Comparison of ENCODE assay signal across 8 mouse cellular contexts in genomic region chr19:53311524-53312335, GRCm38 (mm10). TPM values are rescaled to one million over a fixed set of nuclear protein-coding genes. Genes with fewer than 3 reads are reported as not detected.
DNase-seq lines count a peak whose midpoint lies in the region; ATAC-seq and TF ChIP-seq lines count a peak whose summit lies in the region.

No protein-coding gene starts in this region.

- no peak for TF ChIP-seq EP300 in stomach, postnatal 0 days (optimal IDR thresholded peaks at IDR 0.05)

- H3K9ac ChIP-seq in forebrain, embryonic 14.5 days (ENCODE audit: low read length) = peak overlapping the region; percentile 82
- peak overlapping the region; percentile 80 for H3K9ac ChIP-seq in hindbrain, embryonic 12.5 days
- peak overlapping the region; percentile 94 for H3K9ac ChIP-seq in limb, embryonic 12.5 days (replicated peaks)
- peak overlapping the region; percentile 85 for H3K9ac ChIP-seq in midbrain, postnatal 0 days (replicated peaks; ENCODE audit: low read length, poor library complexity, severe bottlenecking)
- H3K9ac ChIP-seq in stomach, postnatal 0 days (ENCODE audit: low read length) = peak overlapping the region; percentile 95

- peak overlapping the region; percentile 93 for H3K4me2 ChIP-seq in forebrain, embryonic 14.5 days (ENCODE audit: low read length)
- H3K4me2 ChIP-seq in hindbrain, embryonic 12.5 days (replicated peaks) = peak overlapping the region; percentile 89
- peak overlapping the region; percentile 89 for H3K4me2 ChIP-seq in limb, embryonic 12.5 days
- H3K4me2 ChIP-seq in midbrain, postnatal 0 days (ENCODE audit: low read depth, low read length, poor library complexity, severe bottlenecking) = peak overlapping the region; percentile 97
- H3K4me2 ChIP-seq in stomach, postnatal 0 days (replicated peaks; ENCODE audit: low read depth) = peak overlapping the region; percentile 99

- WGBS in forebrain, embryonic 14.5 days = under 1% methylated on average over 37 of the region's 37 CpGs
- under 1% methylated on average over 37 of the region's 37 CpGs for WGBS in hindbrain, embryonic 12.5 days
- WGBS in limb, embryonic 12.5 days = under 1% methylated on average over 35 of the region's 37 CpGs
- under 1% methylated on average over 35 of the region's 37 CpGs for WGBS in midbrain, postnatal 0 days
- WGBS in stomach, postnatal 0 days = under 1% methylated on average over 37 of the region's 37 CpGs

- peak overlapping the region; percentile 74 for H3K27ac ChIP-seq in brown adipose tissue, adult 24 weeks (replicated peaks; ENCODE audit: low read depth, low read length)
- H3K27ac ChIP-seq in forebrain, embryonic 14.5 days (ENCODE audit: low read depth, low read length) = peak overlapping the region; percentile 99
- peak overlapping the region; percentile 97 for H3K27ac ChIP-seq in hindbrain, embryonic 12.5 days
- H3K27ac ChIP-seq in limb, embryonic 12.5 days = peak overlapping the region; percentile 98
- peak overlapping the region; percentile 96 for H3K27ac ChIP-seq in midbrain, postnatal 0 days (ENCODE audit: low read depth, low read length)
- peak overlapping the region; percentile 100 for H3K27ac ChIP-seq in stomach, postnatal 0 days (replicated peaks)

- no peak for ATAC-seq in forebrain, embryonic 14.5 days
- ATAC-seq in hindbrain, embryonic 12.5 days (ENCODE audit: low FRiP score) = no peak
- ATAC-seq in limb, embryonic 12.5 days (ENCODE audit: insufficient number of reproducible peaks, insufficient read depth, low FRiP score, low TSS enrichment, low read depth) = no peak
- ATAC-seq in midbrain, postnatal 0 days (ENCODE audit: low FRiP score) = no peak
- no peak for ATAC-seq in stomach, postnatal 0 days (ENCODE audit: low FRiP score, low TSS enrichment)

- no peaks in the 10 kb centered on the region for H3K36me3 ChIP-seq in forebrain, embryonic 14.5 days (ENCODE audit: control insufficient read depth, insufficient read depth, low read length)
- no peaks in the 10 kb centered on the region for H3K36me3 ChIP-seq in hindbrain, embryonic 12.5 days
- H3K36me3 ChIP-seq in limb, embryonic 12.5 days = no peaks in the 10 kb centered on the region
- H3K36me3 ChIP-seq in midbrain, postnatal 0 days (ENCODE audit: insufficient read depth, low read length) = no peaks in the 10 kb centered on the region
- no peaks in the 10 kb centered on the region for H3K36me3 ChIP-seq in stomach, postnatal 0 days (ENCODE audit: control insufficient read depth, insufficient read depth, low read length)

- peak; percentile 97 for DNase-seq in heart, adult 11 months
- no peak for DNase-seq in heart, postnatal 25 days (ENCODE audit: low spot score)
- DNase-seq in forebrain, embryonic 14.5 days (ENCODE audit: low spot score) = peak; percentile 65
- peak; percentile 45 for DNase-seq in midbrain, postnatal 0 days (ENCODE audit: low spot score)
- peak; percentile 62 for DNase-seq in stomach, postnatal 0 days (ENCODE audit: low spot score)

- H3K9me3 ChIP-seq in forebrain, embryonic 14.5 days (replicated peaks; ENCODE audit: control insufficient read depth, low read length) = no peaks in the 10 kb centered on the region
- no peaks in the 10 kb centered on the region for H3K9me3 ChIP-seq in hindbrain, embryonic 12.5 days (replicated peaks)
- H3K9me3 ChIP-seq in limb, embryonic 12.5 days = no peaks in the 10 kb centered on the region
- no peaks in the 10 kb centered on the region for H3K9me3 ChIP-seq in midbrain, postnatal 0 days (ENCODE audit: low read length)
- no peaks in the 10 kb centered on the region for H3K9me3 ChIP-seq in stomach, postnatal 0 days (ENCODE audit: control insufficient read depth, low read length)

- intact Hi-C loops in heart, postnatal 25 days (cut with DNase I) = loop anchor here (2.0 to 5.0 kb wide), 4 partner anchors 56 to 274 kb away; partner anchors contain the start of gene Add3

- no peak for TF ChIP-seq CTCF in midbrain, postnatal 0 days (IDR thresholded peaks at IDR 0.05)
- TF ChIP-seq CTCF in stomach, postnatal 0 days (IDR thresholded peaks at IDR 0.05; ENCODE audit: low read depth) = no peak

- H3K27me3 ChIP-seq in forebrain, embryonic 14.5 days (replicated peaks; ENCODE audit: control insufficient read depth, insufficient read depth, low read length) = no peaks in the 10 kb centered on the region
- no peaks in the 10 kb centered on the region for H3K27me3 ChIP-seq in hindbrain, embryonic 12.5 days
- no peaks in the 10 kb centered on the region for H3K27me3 ChIP-seq in limb, embryonic 12.5 days
- no peaks in the 10 kb centered on the region for H3K27me3 ChIP-seq in midbrain, postnatal 0 days (ENCODE audit: insufficient read depth, low read length)
- no peaks in the 10 kb centered on the region for H3K27me3 ChIP-seq in stomach, postnatal 0 days (ENCODE audit: control insufficient read depth, insufficient read depth, low read length)

- H3K4me1 ChIP-seq in brown adipose tissue, adult 24 weeks (ENCODE audit: control insufficient read depth, insufficient read depth, insufficient read length, low read length) = peaks cover 7% of the 10 kb centered on the region; the same call in 1 of the 2 replicates
- peaks cover 13% of the 10 kb centered on the region for H3K4me1 ChIP-seq in forebrain, embryonic 14.5 days (ENCODE audit: control insufficient read depth, insufficient read depth, low read length)
- peaks cover 34% of the 10 kb centered on the region for H3K4me1 ChIP-seq in hindbrain, embryonic 12.5 days
- H3K4me1 ChIP-seq in limb, embryonic 12.5 days (replicated peaks) = peaks cover 38% of the 10 kb centered on the region
- H3K4me1 ChIP-seq in midbrain, postnatal 0 days (ENCODE audit: insufficient read depth, low read length) = peaks cover 7% of the 10 kb centered on the region; the same call in 1 of the 2 replicates
- H3K4me1 ChIP-seq in stomach, postnatal 0 days (replicated peaks; ENCODE audit: control insufficient read depth, insufficient read depth) = peaks cover 6% of the 10 kb centered on the region; the same call in 1 of the 2 replicates

- peak overlapping the region; percentile 93 for H3K4me3 ChIP-seq in brown adipose tissue, adult 24 weeks (ENCODE audit: insufficient read depth, low read depth, low read length)
- H3K4me3 ChIP-seq in forebrain, embryonic 14.5 days (ENCODE audit: low read depth, low read length) = peak overlapping the region; percentile 99
- peak overlapping the region; percentile 95 for H3K4me3 ChIP-seq in hindbrain, embryonic 12.5 days
- peak overlapping the region; percentile 92 for H3K4me3 ChIP-seq in limb, embryonic 12.5 days (replicated peaks)
- peak overlapping the region; percentile 93 for H3K4me3 ChIP-seq in midbrain, postnatal 0 days (ENCODE audit: low read depth, low read length)
- H3K4me3 ChIP-seq in stomach, postnatal 0 days (ENCODE audit: low read depth, low read length) = peak overlapping the region; percentile 83

RNA-seq across cellular contexts. Expression of gene Mxi1, which starts 1.4 kb away (rescaled TPM):
- 10 to 100 TPM; 41.8 to 44.4 TPM for total RNA-seq in heart, postnatal 25 days (2021)
- polyA plus RNA-seq in brown adipose tissue, adult 24 weeks (2012; ENCODE audit: insufficient read depth, insufficient read length, missing spikeins) = 20.9 and 37.2 TPM in 2 replicates
- polyA plus RNA-seq in forebrain, embryonic 14.5 days (2014; fragmentation: Nextera tagmentation; extraction: Ambion mirVana) = 27.6 and 41.0 TPM in 2 replicates
- 76.2 and 78.4 TPM in 2 replicates for polyA plus RNA-seq in hindbrain, embryonic 12.5 days (2016; fragmentation: Nextera tagmentation; extraction: Ambion mirVana)
- 45.5 and 46.6 TPM in 2 replicates for polyA plus RNA-seq in limb, embryonic 12.5 days (2016; fragmentation: Nextera tagmentation; extraction: Ambion mirVana)
- 40.9 and 49.2 TPM in 2 replicates for total RNA-seq in midbrain, postnatal 0 days (2014; rRNA removed)
- polyA plus RNA-seq in midbrain, postnatal 0 days (2015; fragmentation: Nextera tagmentation; extraction: Ambion mirVana) = 37.7 and 38.8 TPM in 2 replicates
- 28.6 and 31.3 TPM in 2 replicates for polyA plus RNA-seq in stomach, postnatal 0 days (2015; fragmentation: Nextera tagmentation; extraction: Ambion mirVana)

RNA-seq across cellular contexts. Expression of gene Gm10197, which starts 59.8 kb away (rescaled TPM):
- not detected for total RNA-seq in heart, postnatal 25 days (2021)
- not detected in 2 replicates for polyA plus RNA-seq in brown adipose tissue, adult 24 weeks (2012; ENCODE audit: insufficient read depth, insufficient read length, missing spikeins)
- polyA plus RNA-seq in forebrain, embryonic 14.5 days (2014; fragmentation: Nextera tagmentation; extraction: Ambion mirVana) = 7.2 TPM in 1 of 2 replicates, not detected in the other
- polyA plus RNA-seq in hindbrain, embryonic 12.5 days (2016; fragmentation: Nextera tagmentation; extraction: Ambion mirVana) = not detected in 2 replicates
- not detected in 2 replicates for polyA plus RNA-seq in limb, embryonic 12.5 days (2016; fragmentation: Nextera tagmentation; extraction: Ambion mirVana)
- not detected in 2 replicates for total RNA-seq in midbrain, postnatal 0 days (2014; rRNA removed)
- not detected in 2 replicates for polyA plus RNA-seq in midbrain, postnatal 0 days (2015; fragmentation: Nextera tagmentation; extraction: Ambion mirVana)
- polyA plus RNA-seq in stomach, postnatal 0 days (2015; fragmentation: Nextera tagmentation; extraction: Ambion mirVana) = not detected in 2 replicates
